Mouse (Mus musculus): ENCODE data around the gene Fibcd1.

The Fibcd1 gene

DNA sequence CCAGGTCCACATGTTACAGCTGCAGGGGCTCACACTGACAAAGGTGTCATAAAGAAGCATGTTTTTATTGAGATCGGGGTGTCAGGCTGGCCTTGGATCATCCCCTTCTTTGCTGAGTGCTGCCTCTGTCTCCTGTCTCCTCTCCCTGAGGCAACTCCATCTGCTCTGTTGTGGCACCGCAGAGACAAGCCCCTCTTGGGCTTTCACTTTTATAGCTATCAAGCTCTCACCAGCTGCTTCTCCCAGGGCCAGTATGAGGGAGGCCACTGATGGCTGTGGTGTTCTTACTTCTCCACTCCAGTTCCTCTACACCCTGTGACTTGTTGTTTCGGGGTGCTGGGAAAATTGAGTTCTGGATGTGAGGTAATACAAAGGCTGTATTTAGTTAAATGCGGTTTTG is 76.7 kb downstream of the Fibcd1 start:
- no peak for DNase-seq (ENCODE audit: low spot score)

GRCm38 (mm10) chr2:31767815-31768214 is 78.0 kb downstream of the Fibcd1 start:
- no peak for DNase-seq (ENCODE audit: low spot score)

- no peak for DNase-seq (ENCODE audit: low spot score)
These were observed 78.7 kb downstream of the Fibcd1 start for GRCm38 (mm10) chr2:31767104-31767503.

Data from urinary bladder, postnatal 25 days (tissue).